Mouse (Mus musculus) spleen, adult 18-20 months (tissue): Measurements from ENCODE around the gene Mob3c.

ENCODE experiments used
- DNase-seq, 2 experiments: peaks; one replicate each; pipeline ENCODE4 v3.0.0; 2022; ENCODE audit warnings: mixed read lengths in 2 of 2

Gene Mob3c

GRCm38 (mm10) chr4:115884022-115884421, 56.1 kb downstream of the Mob3c start, which contains the start of gene Kncn:
TSS of gene Kncn (plus strand) at chr4:115884400.
- DNase-seq = no peak
